In the genomic region with DNA sequence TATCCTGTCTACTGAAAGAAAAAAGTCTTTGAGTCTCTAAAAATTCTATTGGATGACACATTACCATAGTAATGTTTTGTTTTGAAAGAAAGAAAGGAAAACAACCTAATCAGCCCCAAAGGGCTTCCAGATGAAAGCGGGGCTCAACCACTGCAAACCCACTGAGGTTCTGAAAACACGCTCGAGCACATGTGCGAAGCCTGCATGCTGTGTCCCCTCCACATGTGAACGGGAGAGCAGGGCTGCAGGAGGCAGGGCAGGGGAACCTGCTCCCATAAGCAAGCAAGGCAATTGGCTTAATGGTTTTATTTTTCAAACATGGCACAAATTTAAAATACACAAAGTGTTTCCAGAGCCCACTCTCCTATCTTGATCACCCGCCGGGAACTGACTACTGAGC, we compare ENCODE assay signal across 13 mouse cellular contexts. TPM values are rescaled to one million over a fixed set of nuclear protein-coding genes. Genes with fewer than 3 reads are reported as not detected.
DNase-seq lines count a peak whose midpoint lies in the region; ATAC-seq lines count a peak whose summit lies in the region.
"Had no signal": no experiment of that assay in that cellular context is flagged by ENCODE, and none has a peak within 500 bp of the region (broad histone marks: within the 10 kb centered on the region; RNA-seq: fewer than 3 reads in every experiment).

No protein-coding gene starts in this region.

- no peak overlapping the region for H3K4me2 ChIP-seq in heart, embryonic 11.5 days
- H3K4me2 ChIP-seq in embryonic facial prominence, embryonic 12.5 days (replicated peaks): no peak overlapping the region
- H3K4me2 ChIP-seq in forebrain, embryonic 16.5 days (ENCODE audit: low read length): no peak overlapping the region
- no peak overlapping the region for H3K4me2 ChIP-seq in midbrain, embryonic 12.5 days (replicated peaks)
- H3K4me2 ChIP-seq: intestine, embryonic 15.5 days had no signal

- DNase-seq in heart, adult 8-10 months (ENCODE audit: low spot score): no peak
- no peak for DNase-seq in urinary bladder, adult 2 months (ENCODE audit: low spot score)
- DNase-seq in MN1 (ENCODE audit: low spot score): no peak
- DNase-seq: cerebellum, postnatal 36 days; right cerebral cortex, postnatal 14 days had no signal

- H3K4me1 ChIP-seq in heart, embryonic 11.5 days (ENCODE audit: control insufficient read depth, insufficient read depth, low read length): peaks cover 61% of the 10 kb centered on the region
- H3K4me1 ChIP-seq in embryonic facial prominence, embryonic 12.5 days: peaks cover 30% of the 10 kb centered on the region
- H3K4me1 ChIP-seq in forebrain, embryonic 16.5 days (replicated peaks; ENCODE audit: control insufficient read depth, insufficient read depth, low read length): peaks cover 49% of the 10 kb centered on the region
- peaks cover 37% of the 10 kb centered on the region for H3K4me1 ChIP-seq in midbrain, embryonic 12.5 days

- no peaks in the 10 kb centered on the region for H3K9me3 ChIP-seq in heart, embryonic 11.5 days (replicated peaks; ENCODE audit: control insufficient read depth, low read length)
- H3K9me3 ChIP-seq in embryonic facial prominence, embryonic 12.5 days: no peaks in the 10 kb centered on the region
- H3K9me3 ChIP-seq in forebrain, embryonic 16.5 days (ENCODE audit: control insufficient read depth, low read length): no peaks in the 10 kb centered on the region
- H3K9me3 ChIP-seq in midbrain, embryonic 12.5 days: no peaks in the 10 kb centered on the region
- H3K9me3 ChIP-seq: intestine, embryonic 15.5 days had no signal

- peak overlapping the region; percentile 72 for H3K27ac ChIP-seq in heart, embryonic 11.5 days (ENCODE audit: low read depth, low read length)
- 0 out of 2 replicates have a peak overlapping the region, but pooled peaks have one; percentile 30 for H3K27ac ChIP-seq in embryonic facial prominence, embryonic 12.5 days
- peak overlapping the region; percentile 80 for H3K27ac ChIP-seq in forebrain, embryonic 16.5 days (ENCODE audit: low read length)
- peak overlapping the region; percentile 77 for H3K27ac ChIP-seq in midbrain, embryonic 12.5 days (replicated peaks)

- H3K9ac ChIP-seq in heart, embryonic 11.5 days (ENCODE audit: low read depth, low read length): 0 out of 2 replicates have a peak overlapping the region, but pooled peaks have one; percentile 54
- H3K9ac ChIP-seq in embryonic facial prominence, embryonic 12.5 days: no peak overlapping the region
- no peak overlapping the region for H3K9ac ChIP-seq in forebrain, embryonic 16.5 days (replicated peaks; ENCODE audit: low read depth, low read length)
- H3K9ac ChIP-seq in midbrain, embryonic 12.5 days (replicated peaks): no peak overlapping the region
- H3K9ac ChIP-seq: intestine, embryonic 15.5 days had no signal

- no peaks in the 10 kb centered on the region for H3K27me3 ChIP-seq in heart, embryonic 11.5 days (ENCODE audit: control insufficient read depth, insufficient read depth, low read length)
- H3K27me3 ChIP-seq in embryonic facial prominence, embryonic 12.5 days: no peaks in the 10 kb centered on the region
- no peaks in the 10 kb centered on the region for H3K27me3 ChIP-seq in forebrain, embryonic 16.5 days (replicated peaks; ENCODE audit: control insufficient read depth, insufficient read depth, low read length)
- H3K27me3 ChIP-seq in midbrain, embryonic 12.5 days: no peaks in the 10 kb centered on the region
- H3K27me3 ChIP-seq: intestine, embryonic 15.5 days; Patski had no signal

- peaks cover 5% of the 10 kb centered on the region for H3K36me3 ChIP-seq in heart, embryonic 11.5 days (ENCODE audit: control insufficient read depth, insufficient read depth, low read length)
- H3K36me3 ChIP-seq in embryonic facial prominence, embryonic 12.5 days: peaks cover 5% of the 10 kb centered on the region; the same call in 1 of the 2 replicates
- H3K36me3 ChIP-seq in forebrain, embryonic 16.5 days (ENCODE audit: control insufficient read depth, insufficient read depth): peaks cover under 1% of the 10 kb centered on the region; the same call in 1 of the 2 replicates
- peaks cover 16% of the 10 kb centered on the region for H3K36me3 ChIP-seq in midbrain, embryonic 12.5 days

- H3K4me3 ChIP-seq in heart, embryonic 11.5 days (ENCODE audit: low read depth, low read length): no peak overlapping the region
- H3K4me3 ChIP-seq in embryonic facial prominence, embryonic 12.5 days: no peak overlapping the region
- H3K4me3 ChIP-seq in forebrain, embryonic 16.5 days (replicated peaks; ENCODE audit: low read length): no peak overlapping the region
- no peak overlapping the region for H3K4me3 ChIP-seq in midbrain, embryonic 12.5 days
- H3K4me3 ChIP-seq: intestine, embryonic 15.5 days had no signal

- 56% methylated on average over 7 of the region's 7 CpGs for WGBS in heart, embryonic 11.5 days (ENCODE audit: insufficient replicate concordance)
- WGBS in embryonic facial prominence, embryonic 12.5 days: 44% methylated on average over 7 of the region's 7 CpGs
- 61% methylated on average over 7 of the region's 7 CpGs for WGBS in forebrain, embryonic 16.5 days
- WGBS in midbrain, embryonic 12.5 days: 70% methylated on average over 7 of the region's 7 CpGs

- no peak for ATAC-seq in heart, embryonic 11.5 days (replicated peaks; ENCODE audit: insufficient number of reproducible peaks, low FRiP score, low TSS enrichment)
- no peak for ATAC-seq in embryonic facial prominence, embryonic 12.5 days (ENCODE audit: insufficient number of reproducible peaks, insufficient read depth, low FRiP score, low TSS enrichment)
- no peak for ATAC-seq in forebrain, embryonic 16.5 days
- no peak for ATAC-seq in midbrain, embryonic 12.5 days (ENCODE audit: low FRiP score, low read depth)
- ATAC-seq in erythroblast, adult 5-6 weeks (replicated peaks; ENCODE audit: low FRiP score, poor library complexity, severe bottlenecking): no peak
- ATAC-seq: CD4-positive, CD25-positive, alpha-beta regulatory T cell, adult 4 months; intestine, embryonic 15.5 days; Patski had no signal

RNA-seq across cellular contexts. Expression of gene Selplg, which starts 24.2 kb away (rescaled TPM):
- polyA plus RNA-seq in heart, embryonic 11.5 days (2014; fragmentation: Nextera tagmentation; extraction: Ambion mirVana): 0.97 and 1.5 TPM in 2 replicates
- 10 to 100 TPM in 1 of 4 experiments, 1 to 10 TPM in 3; 1.8 to 10.3 (median 2.6) TPM for total RNA-seq in heart, adult 8-10 months (2022)
- 1.5 and 1.9 TPM in 2 replicates for polyA plus RNA-seq in embryonic facial prominence, embryonic 12.5 days (2016; fragmentation: Nextera tagmentation; extraction: Ambion mirVana)
- 1.8 and 2.0 TPM in 2 replicates for polyA plus RNA-seq in forebrain, embryonic 16.5 days (2015; fragmentation: Nextera tagmentation; extraction: Ambion mirVana)
- 1.1 and 1.4 TPM in 2 replicates for polyA plus RNA-seq in midbrain, embryonic 12.5 days (2016; fragmentation: Nextera tagmentation; extraction: Ambion mirVana)
- polyA plus RNA-seq in urinary bladder, adult 2 months (2012; rRNA removed): 8.2 and 10.4 TPM in 2 replicates
- 85.1 and 133 TPM in 2 replicates for total RNA-seq in erythroblast, adult 5-6 weeks (2015; ENCODE audit: low replicate concordance)
- total RNA-seq in erythroblast, adult 5-6 weeks (2017; ENCODE audit: low replicate concordance): 30.2 and 34.8 TPM in 2 replicates

RNA-seq across cellular contexts. Expression of gene Coro1c, which starts 51.9 kb away (rescaled TPM):
- polyA plus RNA-seq in heart, embryonic 11.5 days (2014; fragmentation: Nextera tagmentation; extraction: Ambion mirVana): 113 and 140 TPM in 2 replicates
- total RNA-seq in heart, adult 8-10 months (2022): 10 to 100 TPM; 21.9 to 30.3 (median 23.7) TPM
- 123 and 127 TPM in 2 replicates for polyA plus RNA-seq in embryonic facial prominence, embryonic 12.5 days (2016; fragmentation: Nextera tagmentation; extraction: Ambion mirVana)
- 230 and 234 TPM in 2 replicates for polyA plus RNA-seq in forebrain, embryonic 16.5 days (2015; fragmentation: Nextera tagmentation; extraction: Ambion mirVana)
- 227 and 244 TPM in 2 replicates for polyA plus RNA-seq in midbrain, embryonic 12.5 days (2016; fragmentation: Nextera tagmentation; extraction: Ambion mirVana)
- polyA plus RNA-seq in urinary bladder, adult 2 months (2012; rRNA removed): 116 and 159 TPM in 2 replicates
- total RNA-seq in erythroblast, adult 5-6 weeks (2015; ENCODE audit: low replicate concordance): 23.2 and 30.9 TPM in 2 replicates
- 20.5 and 26.8 TPM in 2 replicates for total RNA-seq in erythroblast, adult 5-6 weeks (2017; ENCODE audit: low replicate concordance)

RNA-seq across cellular contexts. Expression of gene Tmem119, which starts 56.3 kb away (rescaled TPM):
- polyA plus RNA-seq in heart, embryonic 11.5 days (2014; fragmentation: Nextera tagmentation; extraction: Ambion mirVana): 11.7 and 12.3 TPM in 2 replicates
- total RNA-seq in heart, adult 8-10 months (2022): 1 to 10 TPM; 2.0 to 4.6 (median 2.7) TPM
- polyA plus RNA-seq in embryonic facial prominence, embryonic 12.5 days (2016; fragmentation: Nextera tagmentation; extraction: Ambion mirVana): 116 and 118 TPM in 2 replicates
- polyA plus RNA-seq in forebrain, embryonic 16.5 days (2015; fragmentation: Nextera tagmentation; extraction: Ambion mirVana): 4.4 and 7.9 TPM in 2 replicates
- 19.1 and 26.4 TPM in 2 replicates for polyA plus RNA-seq in midbrain, embryonic 12.5 days (2016; fragmentation: Nextera tagmentation; extraction: Ambion mirVana)
- 42.0 and 42.1 TPM in 2 replicates for polyA plus RNA-seq in urinary bladder, adult 2 months (2012; rRNA removed)
- 2.7 TPM in 1 of 2 replicates, not detected in the other for total RNA-seq in erythroblast, adult 5-6 weeks (2015; ENCODE audit: low replicate concordance)
- 1.1 TPM in 1 of 2 replicates, not detected in the other for total RNA-seq in erythroblast, adult 5-6 weeks (2017; ENCODE audit: low replicate concordance)
- polyA plus RNA-seq: CD4-positive, CD25-positive, alpha-beta regulatory T cell, adult 4 months; Patski had no signal

Comparison
In these comparisons a context has a peak if more than half of its experiments do, and no peak if none do; other contexts are left out.
1. H3K27ac ChIP-seq: peak in every context shown above with its lines; median percentile 80 in forebrain, embryonic 16.5 days; 77 in midbrain, embryonic 12.5 days; 72 in heart, embryonic 11.5 days; 30 in embryonic facial prominence, embryonic 12.5 days.